18 mouse cellular contexts compared by ENCODE assay signal in the genomic region with DNA sequence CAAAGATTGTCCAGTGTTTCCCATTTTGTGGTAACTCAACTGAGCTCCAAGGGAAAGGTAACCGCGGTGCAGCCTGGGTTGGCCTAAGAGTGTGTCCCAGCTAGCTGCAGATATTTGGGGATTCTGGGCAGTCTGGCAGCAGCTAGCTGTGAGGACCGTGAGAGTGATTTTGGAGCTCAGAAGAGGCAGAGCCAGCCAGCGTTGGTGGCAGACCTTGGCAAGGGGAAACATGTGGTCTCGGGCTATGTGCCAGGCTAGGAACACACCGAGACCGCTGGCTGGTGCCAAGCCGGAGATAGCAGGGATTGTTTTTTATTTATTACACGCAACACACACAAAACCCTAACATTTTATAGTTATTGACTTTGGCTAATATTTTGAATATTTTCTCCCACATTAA. TPM values are rescaled to one million over a fixed set of nuclear protein-coding genes. Genes with fewer than 3 reads are reported as not detected.
DNase-seq lines count a peak whose midpoint lies in the region; ATAC-seq and TF ChIP-seq lines count a peak whose summit lies in the region.
"Had no signal": no experiment of that assay in that cellular context is flagged by ENCODE, and none has a peak within 500 bp of the region (broad histone marks: within the 10 kb centered on the region; RNA-seq: fewer than 3 reads in every experiment).

No protein-coding gene starts in this region.

- no peak overlapping the region for H3K4me3 ChIP-seq in forebrain, embryonic 15.5 days
- H3K4me3 ChIP-seq in forebrain, embryonic 11.5 days (ENCODE audit: low read depth, low read length): no peak overlapping the region
- H3K4me3 ChIP-seq in midbrain, embryonic 16.5 days (ENCODE audit: low read depth, low read length): no peak overlapping the region
- H3K4me3 ChIP-seq in midbrain, embryonic 10.5 days: no peak overlapping the region
- H3K4me3 ChIP-seq in thymus, adult 2 months (ENCODE audit: control insufficient read depth, insufficient read depth, low read length): no peak overlapping the region
- H3K4me3 ChIP-seq: embryonic facial prominence, embryonic 13.5 days; left cerebral cortex, adult 2 months; lung, embryonic 15.5 days; midbrain, embryonic 12.5 days; neural tube, embryonic 13.5 days had no signal

- H3K27me3 ChIP-seq in forebrain, embryonic 15.5 days: no peaks in the 10 kb centered on the region
- no peaks in the 10 kb centered on the region for H3K27me3 ChIP-seq in forebrain, embryonic 11.5 days (ENCODE audit: control insufficient read depth, insufficient read depth, low read length)
- H3K27me3 ChIP-seq in midbrain, embryonic 16.5 days (ENCODE audit: control insufficient read depth, insufficient read depth, low read depth, low read length): no peaks in the 10 kb centered on the region
- no peaks in the 10 kb centered on the region for H3K27me3 ChIP-seq in midbrain, embryonic 10.5 days (ENCODE audit: low read depth, poor library complexity, severe bottlenecking)
- no peaks in the 10 kb centered on the region for H3K27me3 ChIP-seq in thymus, adult 2 months (ENCODE audit: control insufficient read depth, insufficient read depth, low read length)
- H3K27me3 ChIP-seq: embryonic facial prominence, embryonic 13.5 days; lung, embryonic 15.5 days; midbrain, embryonic 12.5 days; neural tube, embryonic 13.5 days had no signal

- no peak for DNase-seq in forebrain, embryonic 11.5 days (ENCODE audit: low spot score)
- no peak for DNase-seq in midbrain, embryonic 10.5 days (ENCODE audit: low spot score)
- peak; percentile 20 to 45 for DNase-seq in cerebellum, postnatal 36 days
- DNase-seq in thymus, adult 2 months: no peak
- DNase-seq: B cell, adult 2 months; gastrocnemius, postnatal 36 days; liver; right cerebral cortex, postnatal 25 days; thymus, postnatal 25 days had no signal

- peak; percentile 32; the same call in 1 of the 2 replicates for ATAC-seq in forebrain, embryonic 15.5 days (replicated peaks)
- ATAC-seq in forebrain, embryonic 11.5 days (replicated peaks; ENCODE audit: low FRiP score): no peak
- ATAC-seq in midbrain, embryonic 16.5 days: peak; percentile 10; the same call in 1 of the 2 replicates
- peak; percentile 75; the same call in 1 of the 2 replicates for ATAC-seq in cerebellum, adult (ENCODE audit: insufficient number of reproducible peaks, low FRiP score, low TSS enrichment)
- ATAC-seq in inflammation-experienced regulatory T-cells, adult 6 months: no peak

- TF ChIP-seq POLR2A in thymus, adult 2 months (IDR thresholded peaks at IDR 0.05; ENCODE audit: control insufficient read depth, extremely low read depth, insufficient read depth, low read length, poor library complexity): no peak

- no peaks in the 10 kb centered on the region for H3K36me3 ChIP-seq in forebrain, embryonic 15.5 days
- no peaks in the 10 kb centered on the region for H3K36me3 ChIP-seq in forebrain, embryonic 11.5 days (ENCODE audit: control insufficient read depth, insufficient read depth, low read length)
- no peaks in the 10 kb centered on the region for H3K36me3 ChIP-seq in midbrain, embryonic 16.5 days (ENCODE audit: control insufficient read depth, insufficient read depth, low read length)
- no peaks in the 10 kb centered on the region for H3K36me3 ChIP-seq in midbrain, embryonic 10.5 days
- H3K36me3 ChIP-seq in thymus, adult 2 months (ENCODE audit: control insufficient read depth, insufficient read depth, low read length): no peaks in the 10 kb centered on the region
- H3K36me3 ChIP-seq: embryonic facial prominence, embryonic 13.5 days; lung, embryonic 15.5 days; midbrain, embryonic 12.5 days; neural tube, embryonic 13.5 days had no signal

- H3K9me3 ChIP-seq in forebrain, embryonic 15.5 days: no peaks in the 10 kb centered on the region
- no peaks in the 10 kb centered on the region for H3K9me3 ChIP-seq in forebrain, embryonic 11.5 days (ENCODE audit: control insufficient read depth, low read length)
- H3K9me3 ChIP-seq in midbrain, embryonic 16.5 days (replicated peaks; ENCODE audit: control insufficient read depth, low read length, poor library complexity, severe bottlenecking): no peaks in the 10 kb centered on the region
- H3K9me3 ChIP-seq in midbrain, embryonic 10.5 days (replicated peaks): no peaks in the 10 kb centered on the region
- H3K9me3 ChIP-seq: embryonic facial prominence, embryonic 13.5 days; lung, embryonic 15.5 days; midbrain, embryonic 12.5 days; neural tube, embryonic 13.5 days had no signal

- no peak overlapping the region for H3K27ac ChIP-seq in forebrain, embryonic 15.5 days (replicated peaks)
- no peak overlapping the region for H3K27ac ChIP-seq in forebrain, embryonic 11.5 days (ENCODE audit: low read depth, low read length)
- H3K27ac ChIP-seq in midbrain, embryonic 16.5 days (ENCODE audit: low read length): no peak overlapping the region
- H3K27ac ChIP-seq in midbrain, embryonic 10.5 days (replicated peaks): no peak overlapping the region
- H3K27ac ChIP-seq in thymus, adult 2 months (ENCODE audit: control insufficient read depth, insufficient read depth, low read length): no peak overlapping the region
- H3K27ac ChIP-seq: embryonic facial prominence, embryonic 13.5 days; left cerebral cortex, adult 2 months; lung, embryonic 15.5 days; neural tube, embryonic 13.5 days had no signal

- WGBS in forebrain, embryonic 15.5 days: 70% methylated on average over 9 of the region's 9 CpGs
- WGBS in forebrain, embryonic 11.5 days: 99% methylated on average over 9 of the region's 9 CpGs
- 85% methylated on average over 9 of the region's 9 CpGs for WGBS in midbrain, embryonic 16.5 days
- WGBS in midbrain, embryonic 10.5 days: 95% methylated on average over 9 of the region's 9 CpGs
- WGBS in thymus, adult 2 months: 92% methylated on average over 9 of the region's 9 CpGs

- H3K4me1 ChIP-seq in forebrain, embryonic 15.5 days: peaks cover 6% of the 10 kb centered on the region; the same call in 1 of the 2 replicates
- no peaks in the 10 kb centered on the region for H3K4me1 ChIP-seq in forebrain, embryonic 11.5 days (replicated peaks; ENCODE audit: control insufficient read depth, insufficient read depth, low read length)
- peaks cover 9% of the 10 kb centered on the region; the same call in 1 of the 2 replicates for H3K4me1 ChIP-seq in midbrain, embryonic 16.5 days (ENCODE audit: control insufficient read depth, insufficient read depth, low read length)
- H3K4me1 ChIP-seq in midbrain, embryonic 10.5 days: peaks cover 11% of the 10 kb centered on the region; the same call in 1 of the 2 replicates
- H3K4me1 ChIP-seq in thymus, adult 2 months (replicated peaks; ENCODE audit: control insufficient read depth, insufficient read depth, low read length): no peaks in the 10 kb centered on the region
- H3K4me1 ChIP-seq: embryonic facial prominence, embryonic 13.5 days; lung, embryonic 15.5 days; neural tube, embryonic 13.5 days had no signal

- H3K4me2 ChIP-seq in forebrain, embryonic 15.5 days (replicated peaks): no peak overlapping the region
- no peak overlapping the region for H3K4me2 ChIP-seq in forebrain, embryonic 11.5 days (ENCODE audit: low read depth, low read length, severe bottlenecking)
- H3K4me2 ChIP-seq in midbrain, embryonic 16.5 days (ENCODE audit: low read length): no peak overlapping the region
- H3K4me2 ChIP-seq: embryonic facial prominence, embryonic 13.5 days; lung, embryonic 15.5 days; midbrain, embryonic 12.5 days; neural tube, embryonic 13.5 days had no signal

- TF ChIP-seq CTCF in thymus, adult 2 months (IDR thresholded peaks at IDR 0.05; ENCODE audit: borderline replicate concordance, control insufficient read depth, extremely low read depth, insufficient read depth, low read length, poor library complexity): no peak

- H3K9ac ChIP-seq in forebrain, embryonic 15.5 days (replicated peaks): no peak overlapping the region
- no peak overlapping the region for H3K9ac ChIP-seq in forebrain, embryonic 11.5 days (ENCODE audit: low read length)
- H3K9ac ChIP-seq in midbrain, embryonic 16.5 days (ENCODE audit: low read depth, low read length): no peak overlapping the region
- H3K9ac ChIP-seq: embryonic facial prominence, embryonic 13.5 days; lung, embryonic 15.5 days; midbrain, embryonic 12.5 days; neural tube, embryonic 13.5 days had no signal

RNA-seq across cellular contexts. Expression of a gene that starts 45.1 kb away (rescaled TPM):
- 8.8 and 9.9 TPM in 2 replicates for polyA plus RNA-seq in forebrain, embryonic 15.5 days (2015; fragmentation: Nextera tagmentation; extraction: Ambion mirVana)
- polyA plus RNA-seq in forebrain, embryonic 11.5 days (2014; fragmentation: Nextera tagmentation; extraction: Ambion mirVana): 2.0 and 2.2 TPM in 2 replicates
- 33.5 and 35.2 TPM in 2 replicates for polyA plus RNA-seq in midbrain, embryonic 16.5 days (2015; fragmentation: Nextera tagmentation; extraction: Ambion mirVana)
- 2.9 and 4.9 TPM in 2 replicates for polyA plus RNA-seq in midbrain, embryonic 10.5 days (2016; fragmentation: Nextera tagmentation; extraction: Ambion mirVana)
- 0.08 TPM in 2 replicates for polyA plus RNA-seq in thymus, adult 2 months (2012; rRNA removed)
- not detected for polyA plus RNA-seq in inflammation-experienced regulatory T-cells, adult 6 months (2017; shearing (Covaris generic))

Comparison
In these comparisons a context has a peak if more than half of its experiments do, and no peak if none do; other contexts are left out.
1. ATAC-seq: peak in forebrain, embryonic 15.5 days (single experiment), midbrain, embryonic 16.5 days (single experiment) and cerebellum, adult (single experiment); none in forebrain, embryonic 11.5 days (single experiment) and inflammation-experienced regulatory T-cells, adult 6 months (single experiment).
2. DNase-seq: peak in cerebellum, postnatal 36 days (2 of 2); none in forebrain, embryonic 11.5 days (single experiment), midbrain, embryonic 10.5 days (single experiment) and thymus, adult 2 months (single experiment).